Mouse (Mus musculus): ENCODE results near the gene Fam210b.

GRCm38 (mm10) chr2:172394052-172394392 lies 48.7 kb downstream of the Fam210b start:
- TF ChIP-seq POLR2A (IDR thresholded peaks at IDR 0.05; ENCODE audit: borderline replicate concordance, low read depth, low read length) (no peak), CTCF (IDR thresholded peaks at IDR 0.05; ENCODE audit: low read depth, low read length) (no peak)

Measured in bone marrow macrophage, adult 2 months (primary cell).